Mouse (Mus musculus) adrenal gland, postnatal 25 days (tissue): ENCODE data around the gene Slc7a7. TPM values are rescaled to one million over a fixed set of nuclear protein-coding genes. Genes with fewer than 3 reads are reported as not detected.
"Not testable (repeated sequence)": the region's sequence is repeated elsewhere in the genome, so short reads cannot be mapped to it uniquely, and the experiment has no call there.

ENCODE experiments used
- DNase-seq: peaks from one replicate; pipeline ENCODE4 v3.0.0; 2021; ENCODE audit warnings: mixed read lengths
- total RNA-seq: library from RNA; stranded (reverse); gene quantifications from 2 replicates; pipeline ENCODE4 v1.2.3, GENCODE M21; 2021

Slc7a7 gene
- total RNA-seq, 1 experiment from 2014 or later: 5.4 TPM

DNA sequence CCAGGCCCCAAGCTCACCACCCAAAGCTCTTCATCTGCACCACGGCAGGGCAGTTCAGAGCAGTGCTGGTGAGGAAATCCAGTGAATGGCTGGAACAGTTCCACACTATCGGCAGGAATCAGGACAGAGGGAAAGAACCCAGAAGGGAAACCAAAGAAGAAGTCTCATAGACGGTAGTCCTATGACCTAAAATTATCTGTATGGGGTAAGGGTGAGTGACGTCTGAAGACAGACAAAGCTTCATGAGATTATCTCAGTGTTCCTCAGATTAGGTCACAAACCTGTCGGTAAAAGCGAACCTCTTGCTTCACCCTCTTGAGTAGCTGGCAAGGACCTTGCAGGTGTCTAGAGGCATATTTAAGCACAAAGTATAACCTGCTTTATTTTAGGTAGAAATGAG is 40.4 kb downstream of the Slc7a7 start:
- DNase-seq: no peak

DNA sequence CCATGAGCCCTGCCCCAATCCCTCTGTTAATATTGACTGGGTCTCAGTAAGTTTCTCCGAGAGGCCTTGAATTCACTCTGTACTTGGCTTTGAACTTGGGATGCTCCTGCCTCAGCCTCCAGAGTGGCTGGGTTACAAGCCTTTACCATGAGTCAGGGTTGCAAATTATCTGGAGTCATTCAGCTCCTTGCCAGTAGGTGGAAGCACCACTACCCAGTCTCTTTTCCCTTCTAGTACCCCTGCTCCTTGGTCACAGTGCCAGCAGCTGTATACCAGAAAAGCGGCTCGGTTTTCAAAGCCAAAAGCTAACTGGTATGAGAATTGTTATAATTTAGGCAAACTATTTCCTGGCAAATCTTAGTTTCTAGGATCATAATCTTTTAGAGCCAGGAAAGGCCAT is 41.7 kb downstream of the Slc7a7 start:
- no peak for DNase-seq

DNA sequence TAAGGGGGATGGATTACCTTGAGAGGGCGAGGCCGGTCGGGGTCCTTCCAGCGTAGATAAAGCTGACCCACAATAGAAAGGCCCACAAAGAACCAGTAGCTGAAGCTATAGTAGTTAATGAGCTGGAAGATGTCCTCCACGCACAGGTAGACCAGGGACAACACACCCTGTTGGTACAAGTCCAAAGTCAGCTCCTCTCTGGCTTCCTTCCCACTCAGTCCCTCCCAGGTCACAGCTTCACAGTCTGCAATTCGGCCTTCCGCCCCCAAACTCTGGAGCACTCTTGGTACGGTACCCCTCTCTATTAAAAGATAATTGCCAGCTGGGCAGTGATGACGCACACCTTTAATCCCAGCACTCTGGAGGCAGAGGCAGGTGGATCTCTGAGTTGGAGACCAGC is 44.7 kb downstream of the Slc7a7 start:
- DNase-seq: no peak

- no peak for DNase-seq
Observed at GRCm38 (mm10) chr14:54371460-54371859, 46.1 kb downstream of the Slc7a7 start.

DNA sequence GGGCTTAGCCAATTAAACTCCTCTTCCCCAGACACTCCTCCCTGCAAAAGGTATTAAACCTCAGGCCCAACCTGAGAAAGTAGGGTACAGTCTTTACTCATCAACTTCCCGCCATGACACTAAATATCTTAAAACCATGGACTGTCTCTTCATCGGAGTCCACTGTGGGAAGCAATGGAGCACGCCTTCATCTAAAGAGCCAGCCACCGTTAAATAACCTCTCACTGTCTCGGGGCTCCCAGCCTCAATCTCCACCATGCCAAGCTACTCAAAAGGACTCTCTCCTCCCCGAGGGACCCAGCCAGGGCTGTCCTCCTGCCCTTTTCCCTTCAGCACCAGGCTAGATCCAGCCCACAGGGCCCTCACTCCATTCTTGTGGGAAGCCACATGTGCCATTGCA is 47.0 kb downstream of the Slc7a7 start:
- DNase-seq: no peak

- DNase-seq: no peak
Observed at GRCm38 (mm10) chr14:54369372-54369771, 48.2 kb downstream of the Slc7a7 start.

DNA sequence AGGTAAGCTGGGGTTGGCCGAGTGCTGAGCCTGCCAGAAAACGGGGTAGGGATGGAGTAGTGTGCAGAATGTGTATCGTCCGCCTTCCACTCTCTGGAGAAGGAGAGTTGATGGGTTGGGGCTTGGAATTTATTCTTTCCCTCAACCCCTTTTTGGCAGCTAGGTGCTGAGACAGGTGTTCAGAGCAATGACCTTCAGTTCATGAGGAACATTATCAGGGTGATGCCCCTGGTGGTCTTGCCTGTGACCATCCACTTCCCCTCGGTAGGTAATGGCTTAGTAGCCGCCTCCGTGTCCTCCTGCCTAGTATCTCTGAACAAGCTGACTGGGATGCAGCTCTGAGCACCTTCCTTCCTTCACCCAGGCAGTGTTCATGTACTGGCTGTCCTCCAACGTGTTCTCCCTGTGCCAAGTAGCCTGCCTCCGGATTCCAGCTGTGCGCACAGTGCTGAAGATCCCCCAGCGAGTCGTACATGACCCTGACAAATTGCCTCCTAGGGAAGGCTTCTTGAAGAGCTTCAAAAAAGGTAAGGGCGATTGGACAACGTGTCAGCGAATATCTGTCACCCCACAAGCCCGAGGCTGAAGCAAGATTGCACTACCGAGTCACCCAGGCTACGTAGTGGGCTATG is 50.0 kb downstream of the Slc7a7 start:
- DNase-seq: peak; percentile 26

- DNase-seq: no peak
Observed at GRCm38 (mm10) chr14:54366581-54366980, 51.0 kb downstream of the Slc7a7 start.

DNA sequence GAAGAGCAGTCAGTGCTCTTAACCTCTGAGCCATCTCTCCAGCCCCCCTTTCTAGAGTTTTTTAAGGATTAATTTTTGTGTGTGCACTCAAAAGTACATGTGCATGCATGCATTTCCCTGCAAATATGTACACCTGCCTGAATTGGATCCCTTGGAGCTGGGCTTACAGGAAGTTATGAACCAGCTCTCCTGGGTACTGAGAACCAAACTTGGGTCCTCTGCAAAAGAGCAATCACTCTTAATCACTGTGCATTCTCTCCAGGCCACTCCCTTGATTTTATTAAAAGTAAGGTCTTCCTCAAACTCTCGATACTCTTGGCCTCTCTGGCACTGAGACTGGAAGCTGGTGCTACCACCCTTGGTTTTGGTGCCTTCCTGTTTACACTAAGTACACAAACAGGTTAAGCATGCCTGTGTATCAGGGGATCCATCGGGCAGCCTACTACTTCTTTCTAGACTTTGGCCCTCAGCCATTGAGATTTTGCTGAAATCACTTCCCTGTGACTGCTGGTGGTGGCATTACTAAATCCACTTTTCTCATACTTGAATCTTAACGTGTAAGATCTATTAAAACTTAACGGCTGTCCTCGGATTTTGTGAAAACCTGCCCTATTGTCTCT is 52.4 kb downstream of the Slc7a7 start:
- DNase-seq: no peak

DNA sequence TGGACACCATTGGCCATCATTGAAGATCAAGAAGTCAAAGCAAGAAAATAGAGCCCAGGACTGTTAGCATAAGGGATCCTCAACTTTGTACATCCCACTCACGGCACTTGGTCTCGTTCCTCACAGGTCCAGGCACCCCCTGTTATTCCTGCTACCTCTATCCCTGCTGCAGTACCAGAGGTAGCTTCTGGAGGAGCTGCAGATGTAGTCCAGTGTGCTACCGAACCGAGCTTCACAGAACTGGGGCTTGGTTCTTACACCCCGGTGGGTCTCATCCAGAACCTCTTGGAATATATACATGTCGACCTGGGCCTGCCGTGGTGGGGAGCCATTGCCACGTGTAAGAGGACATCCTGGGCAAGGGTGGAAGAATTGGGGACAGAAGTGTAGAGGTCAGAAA is 54.4 kb downstream of the Slc7a7 start:
- no peak for DNase-seq

DNA sequence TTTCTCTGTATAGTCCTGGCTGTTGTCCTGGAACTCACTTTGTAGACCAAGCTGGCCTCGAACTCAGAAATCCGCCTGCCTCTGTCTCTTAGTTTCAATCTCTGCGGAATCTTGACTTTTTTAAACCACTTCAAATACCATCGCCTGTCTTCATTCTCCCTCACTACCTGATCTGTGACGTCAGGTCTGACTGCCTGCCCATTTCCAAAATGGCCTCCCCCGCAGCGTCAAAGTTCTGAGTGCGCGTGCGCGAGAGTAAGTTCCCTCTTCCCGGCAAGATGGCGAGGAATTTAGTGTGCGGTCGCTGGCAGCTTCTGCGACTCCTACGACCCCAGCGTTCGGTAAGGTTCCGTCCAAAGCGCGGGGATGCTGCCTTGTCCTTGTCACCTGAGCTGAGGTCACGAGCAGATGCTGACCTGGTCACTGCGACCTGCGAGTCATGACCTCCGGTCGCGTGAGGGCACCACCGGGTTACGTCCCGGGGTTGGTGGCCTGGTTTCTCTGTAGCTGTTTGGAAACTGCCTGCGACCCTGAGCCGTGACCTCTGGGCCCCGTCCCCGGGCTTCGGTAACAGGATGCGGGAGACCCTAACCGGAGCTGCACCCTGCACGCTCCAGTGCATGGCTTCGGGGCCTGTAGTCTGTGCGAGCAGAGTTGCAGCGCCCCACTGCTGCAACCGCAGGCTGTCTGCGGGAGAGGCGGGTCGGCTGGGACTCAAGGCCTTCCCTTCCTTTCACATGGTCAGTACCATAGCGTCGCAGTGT is 56.8 kb downstream of the Slc7a7 start, which contains the start of gene Oxa1l:
TSS of gene Oxa1l (plus strand) at position 258 of the 764 bp plus-strand sequence.
- DNase-seq: peak; percentile 96

DNA sequence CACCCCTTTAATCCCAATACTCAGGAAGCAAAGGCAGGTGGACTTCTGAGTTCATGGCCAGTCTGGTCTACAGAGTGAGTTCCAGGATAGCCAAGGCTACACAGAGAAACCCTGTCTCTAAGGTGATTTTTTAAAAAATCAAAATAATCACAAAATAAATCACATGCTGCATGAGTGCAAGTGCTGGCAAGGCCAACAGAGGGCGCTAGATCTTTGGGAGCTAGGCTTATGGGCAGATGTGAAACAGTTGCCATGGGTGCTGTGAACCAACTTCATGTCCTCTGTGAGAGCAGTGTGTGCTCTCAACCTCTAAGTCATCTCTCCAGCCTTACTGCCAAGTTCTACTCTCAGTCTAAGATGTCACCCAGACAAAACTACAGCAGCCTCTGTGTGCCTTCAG is 63.2 kb downstream of the Slc7a7 start:
- DNase-seq: no peak

GRCm38 (mm10) chr14:54352314-54352713 is 65.3 kb downstream of the Slc7a7 start:
- no peak for DNase-seq

DNA sequence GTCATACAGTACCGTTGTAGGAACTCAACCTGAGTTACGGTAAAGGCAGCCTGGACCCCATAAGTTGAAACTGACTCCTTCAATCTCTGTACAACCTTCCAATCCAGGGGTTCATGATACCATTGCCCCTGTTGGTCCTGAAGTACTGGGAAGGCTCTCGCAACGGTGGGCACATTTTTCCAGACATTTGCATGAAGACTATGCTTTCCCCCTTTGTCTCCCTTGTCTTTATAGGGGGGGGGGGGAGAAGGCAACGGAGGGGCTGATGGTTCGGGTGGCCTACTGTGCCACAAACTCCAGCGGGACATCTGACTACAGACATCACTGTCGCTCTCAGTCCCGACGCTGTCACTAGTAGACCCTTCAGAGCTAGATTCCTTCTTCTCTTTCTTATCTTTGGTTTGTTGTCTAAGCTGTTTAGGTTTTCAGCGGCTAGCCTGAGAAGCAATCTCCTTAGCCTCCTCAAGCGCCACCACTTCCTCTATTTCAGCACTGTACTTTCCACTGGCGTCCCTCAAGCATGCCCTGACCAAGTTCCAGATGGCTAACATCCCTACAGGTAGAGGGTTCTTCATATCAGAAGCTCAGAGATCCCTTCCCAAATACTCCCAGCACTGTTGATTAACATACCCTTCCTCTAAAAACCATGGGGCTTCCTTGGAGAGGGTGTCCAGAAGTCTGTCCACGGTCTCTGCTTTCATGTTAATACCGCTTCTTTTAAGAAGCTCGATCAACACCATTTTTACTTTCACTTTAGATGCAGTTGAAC is 66.6 kb downstream of the Slc7a7 start:
- DNase-seq: not testable (repeated sequence)

DNA sequence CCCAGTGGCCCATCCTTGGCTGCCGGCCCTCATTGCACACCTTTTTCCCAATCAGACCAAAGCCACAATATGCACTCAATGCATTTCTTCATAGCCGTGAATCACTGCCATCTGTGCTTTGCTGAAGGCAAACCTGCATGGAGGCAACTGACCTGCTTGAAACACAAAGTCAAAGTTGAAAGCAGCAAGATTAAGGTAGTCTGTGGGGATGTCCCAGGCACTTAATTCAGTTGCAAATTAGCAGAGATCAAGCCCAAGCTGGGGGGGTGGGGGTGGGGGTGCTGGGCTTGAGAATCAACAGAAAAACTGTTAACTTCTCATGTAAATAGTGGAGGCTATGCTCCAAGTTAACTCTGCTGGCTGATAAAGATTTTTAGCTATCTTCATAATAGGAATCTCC is 75.8 kb downstream of the Slc7a7 start:
- DNase-seq: not testable (repeated sequence)

- DNase-seq: no peak
Observed at GRCm38 (mm10) chr14:54340836-54341235, 76.7 kb downstream of the Slc7a7 start.

- DNase-seq: peak; percentile 73
Observed at GRCm38 (mm10) chr14:54333452-54334189, 84.0 kb downstream of the Slc7a7 start.

- DNase-seq: no peak
Observed at GRCm38 (mm10) chr14:54332176-54333074, 85.2 kb downstream of the Slc7a7 start.

DNA sequence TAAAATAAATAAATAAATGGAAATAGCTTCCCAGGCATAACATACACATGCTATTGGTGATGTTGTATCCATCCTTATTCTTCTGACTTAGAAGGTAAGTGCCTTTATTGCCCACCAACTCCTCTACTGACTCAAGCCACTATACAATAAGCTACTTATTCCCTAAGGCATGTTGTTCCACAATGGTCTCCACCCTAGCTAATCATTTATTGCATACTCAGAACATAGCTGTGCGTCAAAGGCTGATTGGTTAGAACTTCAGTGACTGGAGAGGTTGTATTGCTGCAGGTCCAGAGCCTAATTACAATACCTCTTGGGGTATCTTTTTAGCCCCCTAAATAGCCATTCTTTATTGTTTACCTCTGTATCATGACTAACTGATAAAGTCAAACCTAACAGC is 86.4 kb downstream of the Slc7a7 start:
- no peak for DNase-seq

GRCm38 (mm10) chr14:54329201-54329600 is 88.4 kb downstream of the Slc7a7 start:
- DNase-seq: no peak

DNA sequence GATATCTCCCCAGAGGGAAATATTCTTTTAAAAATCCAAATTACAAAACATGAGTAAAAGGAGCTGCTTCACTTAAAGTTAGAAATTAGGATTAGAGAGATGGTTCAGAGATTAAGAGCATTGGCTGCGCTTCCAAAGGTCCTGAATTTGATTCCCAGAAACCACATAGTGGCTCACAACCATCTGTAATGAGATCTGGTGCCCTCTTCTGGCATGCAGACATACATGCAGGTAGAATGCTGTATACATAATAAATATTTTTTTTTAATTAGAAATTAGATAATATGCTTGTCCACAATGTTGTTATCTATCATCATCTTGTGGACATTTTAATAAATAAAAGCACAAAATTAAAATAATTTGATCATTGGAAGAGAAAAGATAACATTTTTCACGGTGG is 89.0 kb downstream of the Slc7a7 start:
- DNase-seq: no peak
